Mouse (Mus musculus) ES-Bruce4 (cell line): ENCODE results near the gene Adsl. TPM values are rescaled to one million over a fixed set of nuclear protein-coding genes. Genes with fewer than 3 reads are reported as not detected.
"Not testable (repeated sequence)": the region's sequence is repeated elsewhere in the genome, so short reads cannot be mapped to it uniquely, and the experiment has no call there.

ENCODE experiments used
- H3K27ac ChIP-seq: 2 replicates; pipeline ENCODE4 v1.5.1; 2012; ENCODE audit warnings: low read length, inconsistent platforms; ENCODE audit not compliant: insufficient read depth
- H3K27me3 ChIP-seq: 2 replicates; pipeline ENCODE4 v1.6.1; 2012; ENCODE audit warnings: mild to moderate bottlenecking, low read length, inconsistent platforms; ENCODE audit not compliant: control insufficient read depth, poor library complexity, insufficient read depth, severe bottlenecking
- H3K36me3 ChIP-seq: 2 replicates; pipeline ENCODE4 v1.6.1; 2012; ENCODE audit warnings: inconsistent platforms, mild to moderate bottlenecking, low read length, moderate library complexity; ENCODE audit not compliant: control insufficient read depth, poor library complexity, insufficient read depth, severe bottlenecking
- H3K4me1 ChIP-seq: one replicate; pipeline ENCODE4 v1.8.1; 2011; ENCODE audit warnings: low read length; ENCODE audit not compliant: control insufficient read depth, insufficient read depth
- H3K4me3 ChIP-seq: 2 replicates; pipeline ENCODE4 v1.5.1; 2011; ENCODE audit warnings: low read depth, mild to moderate bottlenecking, low read length
- H3K9ac ChIP-seq: 2 replicates; pipeline ENCODE4 v1.6.1; 2012; ENCODE audit warnings: low read depth, mild to moderate bottlenecking, inconsistent platforms; ENCODE audit not compliant: poor library complexity, severe bottlenecking
- H3K9me3 ChIP-seq: replicated peaks from 2 replicates; pipeline ENCODE4 v1.6.1; 2012; ENCODE audit warnings: mild to moderate bottlenecking, low read length, inconsistent platforms; ENCODE audit not compliant: control insufficient read depth, poor library complexity, insufficient read depth, severe bottlenecking
- CTCF ChIP-seq: IDR thresholded peaks from one replicate; pipeline ENCODE4 v1.8.1; 2011; ENCODE audit warnings: low read depth, low read length
- EP300 ChIP-seq: IDR thresholded peaks from 2 replicates; pipeline ENCODE4 v1.6.1; 2011; ENCODE audit warnings: low read depth, low read length; ENCODE audit not compliant: insufficient read depth
- POLR2A ChIP-seq: IDR thresholded peaks from one replicate; pipeline ENCODE4 v1.8.1; 2011; ENCODE audit warnings: low read length; ENCODE audit not compliant: insufficient read depth
- polyA plus RNA-seq: library from polyadenylated mRNA; stranded (reverse); fragments of >200 nt; gene quantifications from 2 replicates; pipeline ENCODE4 v1.2.4, GENCODE M21; 2011; ENCODE audit warnings: low read depth; ENCODE audit not compliant: missing spikeins, insufficient read depth, insufficient read length

The Adsl gene
- polyA plus RNA-seq, 1 experiment = 77.6 TPM

DNA sequence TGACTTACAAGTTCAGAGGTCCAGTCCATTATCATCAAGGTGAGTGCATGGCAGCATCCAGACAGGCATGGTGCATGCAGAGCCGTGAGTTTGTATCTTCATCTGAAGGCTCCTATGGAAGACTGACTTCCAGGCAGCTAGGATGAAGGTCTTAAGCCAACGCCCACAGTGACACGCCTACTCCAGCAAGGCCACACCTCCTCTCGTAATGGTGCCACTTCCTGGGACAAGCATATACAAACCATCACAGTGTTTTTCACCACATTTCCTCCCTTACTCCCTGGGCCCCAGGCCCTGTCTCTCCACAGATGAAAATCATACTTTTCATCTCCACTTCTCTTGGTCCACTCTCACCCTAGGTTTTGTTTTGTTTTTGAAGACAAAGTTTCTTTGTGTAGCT is 26.5 kb upstream of the Adsl start:
- Histone ChIP-seq H3K27ac (no peak overlapping the region), H3K9ac (no peak overlapping the region), H3K4me3 (no peak overlapping the region), H3K9me3 (no peaks in the 10 kb centered on the region), H3K4me1 (no peaks in the 10 kb centered on the region), H3K36me3 (peaks cover 6% of the 10 kb centered on the region), H3K27me3 (no peaks in the 10 kb centered on the region)
- no peak for TF ChIP-seq POLR2A
- no peak for TF ChIP-seq EP300
- TF ChIP-seq CTCF = no peak

GRCm38 (mm10) chr15:80924211-80924610 is 24.1 kb upstream of the Adsl start:
- Histone ChIP-seq H3K36me3 (no peaks in the 10 kb centered on the region), H3K9me3 (no peaks in the 10 kb centered on the region), H3K27ac (no peak overlapping the region), H3K27me3 (no peaks in the 10 kb centered on the region), H3K9ac (no peak overlapping the region), H3K4me1 (no peaks in the 10 kb centered on the region), H3K4me3 (no peak overlapping the region)
- TF ChIP-seq CTCF (no peak), POLR2A (no peak), EP300 (no peak)

GRCm38 (mm10) chr15:80928811-80929355 is 19.4 kb upstream of the Adsl start:
- peak; percentile 59; the same call in 1 of the 2 replicates for TF ChIP-seq EP300
- TF ChIP-seq POLR2A = no peak
- no peak for TF ChIP-seq CTCF
- Histone ChIP-seq H3K36me3 (no peaks in the 10 kb centered on the region), H3K9me3 (no peaks in the 10 kb centered on the region), H3K9ac (peak overlapping the region; percentile 46; the same call in 1 of the 2 replicates), H3K27me3 (no peaks in the 10 kb centered on the region), H3K4me3 (peak overlapping the region; percentile 45), H3K27ac (no peak overlapping the region), H3K4me1 (no peaks in the 10 kb centered on the region)

- no peaks in the 10 kb centered on the region for H3K9me3 ChIP-seq
- no peak overlapping the region for H3K9ac ChIP-seq
- TF ChIP-seq POLR2A (no peak), EP300 (no peak), CTCF (no peak)
- no peak overlapping the region for H3K27ac ChIP-seq
- no peak overlapping the region for H3K4me3 ChIP-seq
- H3K4me1 ChIP-seq = no peaks in the 10 kb centered on the region
- no peaks in the 10 kb centered on the region for H3K36me3 ChIP-seq
- H3K27me3 ChIP-seq = no peaks in the 10 kb centered on the region
Measured at GRCm38 (mm10) chr15:80930048-80930571, 18.2 kb upstream of the Adsl start.

GRCm38 (mm10) chr15:80930676-80931320 is 17.5 kb upstream of the Adsl start:
- H3K9ac ChIP-seq, H3K4me3 ChIP-seq, H3K9me3 ChIP-seq, H3K27ac ChIP-seq, H3K27me3 ChIP-seq, H3K36me3 ChIP-seq, H3K4me1 ChIP-seq: not testable (repeated sequence)

GRCm38 (mm10) chr15:80931345-80931960 is 16.8 kb upstream of the Adsl start:
- H3K4me1 ChIP-seq = peaks cover 2% of the 10 kb centered on the region
- TF ChIP-seq EP300 (no peak), POLR2A (no peak), CTCF (no peak)
- no peak overlapping the region for H3K4me3 ChIP-seq
- H3K27ac ChIP-seq = no peak overlapping the region
- no peak overlapping the region for H3K9ac ChIP-seq
- no peaks in the 10 kb centered on the region for H3K36me3 ChIP-seq
- no peaks in the 10 kb centered on the region for H3K27me3 ChIP-seq
- no peaks in the 10 kb centered on the region for H3K9me3 ChIP-seq
